Mouse (Mus musculus): ENCODE results near the gene Mef2c. TPM values are rescaled to one million over a fixed set of nuclear protein-coding genes. Genes with fewer than 3 reads are reported as not detected.

Gene Mef2c
- polyA plus RNA-seq, 1 experiment from 2014 or later, result 41.3 TPM

- WGBS, result 48% methylated on average over 4 of the region's 4 CpGs
- Histone ChIP-seq H3K9ac (ENCODE audit: low read depth, low read length) (no peak overlapping the region), H3K4me2 (ENCODE audit: low read length) (no peak overlapping the region), H3K36me3 (ENCODE audit: control insufficient read depth, insufficient read depth, low read length) (no peaks in the 10 kb centered on the region), H3K4me1 (ENCODE audit: control insufficient read depth, insufficient read depth, low read length) (0 out of 2 replicates have a peak, but pooled peaks cover 3% of the 10 kb centered on the region), H3K27me3 (ENCODE audit: control insufficient read depth, insufficient read depth, low read depth, low read length) (no peaks in the 10 kb centered on the region; the same call in 1 of the 2 replicates), H3K9me3 (replicated peaks; ENCODE audit: control insufficient read depth, low read length, poor library complexity, severe bottlenecking) (no peaks in the 10 kb centered on the region), H3K4me3 (ENCODE audit: low read depth, low read length) (no peak overlapping the region), H3K27ac (ENCODE audit: low read length) (no peak overlapping the region)
- no peak for ATAC-seq
These were observed 17.0 kb downstream of the Mef2c start for GRCm38 (mm10) chr13:83520807-83521206.

- Histone ChIP-seq H3K4me1 (ENCODE audit: control insufficient read depth, insufficient read depth, low read length) (0 out of 2 replicates have a peak, but pooled peaks cover 3% of the 10 kb centered on the region), H3K4me3 (ENCODE audit: low read depth, low read length) (peak overlapping the region; percentile 59), H3K36me3 (ENCODE audit: control insufficient read depth, insufficient read depth, low read length) (no peaks in the 10 kb centered on the region), H3K9ac (ENCODE audit: low read depth, low read length) (peak overlapping the region; percentile 47), H3K4me2 (ENCODE audit: low read length) (peak overlapping the region; percentile 79), H3K27ac (ENCODE audit: low read length) (peak overlapping the region; percentile 79), H3K27me3 (ENCODE audit: control insufficient read depth, insufficient read depth, low read depth, low read length) (no peaks in the 10 kb centered on the region; the same call in 1 of the 2 replicates), H3K9me3 (replicated peaks; ENCODE audit: control insufficient read depth, low read length, poor library complexity, severe bottlenecking) (no peaks in the 10 kb centered on the region)
- WGBS, result 3% methylated on average over 35 of the region's 35 CpGs
- peak; percentile 73 for ATAC-seq
These were observed 19.6 kb downstream of the Mef2c start for GRCm38 (mm10) chr13:83523232-83523969.

GRCm38 (mm10) chr13:83524159-83524901 is 20.5 kb downstream of the Mef2c start:
- H3K27me3 ChIP-seq (ENCODE audit: control insufficient read depth, insufficient read depth, low read depth, low read length), result no peaks in the 10 kb centered on the region; the same call in 1 of the 2 replicates
- WGBS, result 0% methylated on average over 43 of the region's 43 CpGs
- 0 out of 2 replicates have a peak, but pooled peaks cover 3% of the 10 kb centered on the region for H3K4me1 ChIP-seq (ENCODE audit: control insufficient read depth, insufficient read depth, low read length)
- peak overlapping the region; percentile 79 for H3K4me2 ChIP-seq (ENCODE audit: low read length)
- no peaks in the 10 kb centered on the region for H3K9me3 ChIP-seq (replicated peaks; ENCODE audit: control insufficient read depth, low read length, poor library complexity, severe bottlenecking)
- no peaks in the 10 kb centered on the region for H3K36me3 ChIP-seq (ENCODE audit: control insufficient read depth, insufficient read depth, low read length)
- peak overlapping the region; percentile 59 for H3K4me3 ChIP-seq (ENCODE audit: low read depth, low read length)
- peak overlapping the region; percentile 65 for H3K9ac ChIP-seq (ENCODE audit: low read depth, low read length)
- peak; percentile 87 for ATAC-seq
- peak overlapping the region; percentile 79 for H3K27ac ChIP-seq (ENCODE audit: low read length)

GRCm38 (mm10) chr13:83524902-83525715 is 21.3 kb downstream of the Mef2c start:
- WGBS, result 17% methylated on average over 7 of the region's 7 CpGs
- Histone ChIP-seq H3K4me3 (ENCODE audit: low read depth, low read length) (peak overlapping the region; percentile 59), H3K4me2 (ENCODE audit: low read length) (peak overlapping the region; percentile 79), H3K9me3 (replicated peaks; ENCODE audit: control insufficient read depth, low read length, poor library complexity, severe bottlenecking) (no peaks in the 10 kb centered on the region), H3K9ac (ENCODE audit: low read depth, low read length) (peak overlapping the region; percentile 65), H3K27ac (ENCODE audit: low read length) (peak overlapping the region; percentile 79), H3K4me1 (ENCODE audit: control insufficient read depth, insufficient read depth, low read length) (0 out of 2 replicates have a peak, but pooled peaks cover 3% of the 10 kb centered on the region), H3K27me3 (ENCODE audit: control insufficient read depth, insufficient read depth, low read depth, low read length) (no peaks in the 10 kb centered on the region; the same call in 1 of the 2 replicates), H3K36me3 (ENCODE audit: control insufficient read depth, insufficient read depth, low read length) (no peaks in the 10 kb centered on the region)
- no peak for ATAC-seq

- no peaks in the 10 kb centered on the region; the same call in 1 of the 2 replicates for H3K27me3 ChIP-seq (ENCODE audit: control insufficient read depth, insufficient read depth, low read depth, low read length)
- H3K9ac ChIP-seq (ENCODE audit: low read depth, low read length), result no peak overlapping the region
- H3K4me3 ChIP-seq (ENCODE audit: low read depth, low read length), result peak overlapping the region; percentile 59
- no peak for ATAC-seq
- no peaks in the 10 kb centered on the region for H3K9me3 ChIP-seq (replicated peaks; ENCODE audit: control insufficient read depth, low read length, poor library complexity, severe bottlenecking)
- H3K36me3 ChIP-seq (ENCODE audit: control insufficient read depth, insufficient read depth, low read length), result no peaks in the 10 kb centered on the region
- 0 out of 2 replicates have a peak, but pooled peaks cover 3% of the 10 kb centered on the region for H3K4me1 ChIP-seq (ENCODE audit: control insufficient read depth, insufficient read depth, low read length)
- H3K27ac ChIP-seq (ENCODE audit: low read length), result no peak overlapping the region
- 55% methylated on average over 2 of the region's 2 CpGs for WGBS
- H3K4me2 ChIP-seq (ENCODE audit: low read length), result peak overlapping the region; percentile 79
These were observed 21.8 kb downstream of the Mef2c start for GRCm38 (mm10) chr13:83525716-83526005.

GRCm38 (mm10) chr13:83526066-83526465 is 22.2 kb downstream of the Mef2c start:
- Histone ChIP-seq H3K9ac (ENCODE audit: low read depth, low read length) (no peak overlapping the region), H3K27ac (ENCODE audit: low read length) (no peak overlapping the region), H3K4me3 (ENCODE audit: low read depth, low read length) (peak overlapping the region; percentile 59), H3K9me3 (replicated peaks; ENCODE audit: control insufficient read depth, low read length, poor library complexity, severe bottlenecking) (no peaks in the 10 kb centered on the region), H3K27me3 (ENCODE audit: control insufficient read depth, insufficient read depth, low read depth, low read length) (no peaks in the 10 kb centered on the region; the same call in 1 of the 2 replicates), H3K4me2 (ENCODE audit: low read length) (peak overlapping the region; percentile 79), H3K4me1 (ENCODE audit: control insufficient read depth, insufficient read depth, low read length) (0 out of 2 replicates have a peak, but pooled peaks cover 3% of the 10 kb centered on the region), H3K36me3 (ENCODE audit: control insufficient read depth, insufficient read depth, low read length) (no peaks in the 10 kb centered on the region)
- no peak for ATAC-seq
- WGBS, result 42% methylated on average over 6 of the region's 6 CpGs

- Histone ChIP-seq H3K9me3 (replicated peaks; ENCODE audit: control insufficient read depth, low read length, poor library complexity, severe bottlenecking) (no peaks in the 10 kb centered on the region), H3K27ac (ENCODE audit: low read length) (no peak overlapping the region), H3K36me3 (ENCODE audit: control insufficient read depth, insufficient read depth, low read length) (no peaks in the 10 kb centered on the region), H3K4me1 (ENCODE audit: control insufficient read depth, insufficient read depth, low read length) (0 out of 2 replicates have a peak, but pooled peaks cover 3% of the 10 kb centered on the region), H3K9ac (ENCODE audit: low read depth, low read length) (0 out of 2 replicates have a peak overlapping the region, but pooled peaks have one; percentile 0), H3K27me3 (ENCODE audit: control insufficient read depth, insufficient read depth, low read depth, low read length) (no peaks in the 10 kb centered on the region), H3K4me2 (ENCODE audit: low read length) (peak overlapping the region; percentile 10), H3K4me3 (ENCODE audit: low read depth, low read length) (peak overlapping the region; percentile 11; the same call in 1 of the 2 replicates)
- WGBS, result 24% methylated on average over 9 of the region's 9 CpGs
- no peak for ATAC-seq
These were observed 24.1 kb downstream of the Mef2c start for GRCm38 (mm10) chr13:83527921-83528320.

GRCm38 (mm10) chr13:83529729-83530314 is 26.0 kb downstream of the Mef2c start:
- no peak for ATAC-seq
- Histone ChIP-seq H3K4me2 (ENCODE audit: low read length) (no peak overlapping the region), H3K4me3 (ENCODE audit: low read depth, low read length) (no peak overlapping the region), H3K9ac (ENCODE audit: low read depth, low read length) (no peak overlapping the region), H3K4me1 (ENCODE audit: control insufficient read depth, insufficient read depth, low read length) (0 out of 2 replicates have a peak, but pooled peaks cover 3% of the 10 kb centered on the region), H3K36me3 (ENCODE audit: control insufficient read depth, insufficient read depth, low read length) (no peaks in the 10 kb centered on the region), H3K27me3 (ENCODE audit: control insufficient read depth, insufficient read depth, low read depth, low read length) (no peaks in the 10 kb centered on the region), H3K9me3 (replicated peaks; ENCODE audit: control insufficient read depth, low read length, poor library complexity, severe bottlenecking) (no peaks in the 10 kb centered on the region), H3K27ac (ENCODE audit: low read length) (no peak overlapping the region)
- WGBS, result 85% methylated on average over 8 of the region's 8 CpGs
